Mouse (Mus musculus) kidney, adult 2 months (tissue): ENCODE results near the gene Myo1a. TPM values are rescaled to one million over a fixed set of nuclear protein-coding genes. Genes with fewer than 3 reads are reported as not detected.
A peak's percentile ranks its signal among the peaks of the same experiment; 100 is the strongest.

Experiments
- DNase-seq: peaks from one replicate; pipeline ENCODE4 v3.0.0; 2021
- H3K27ac ChIP-seq: fragments of 200-500 bp; 2 replicates; pipeline ENCODE4 v1.5.1; 2012; ENCODE audit warnings: low read depth, low read length, control low read depth, inconsistent platforms; ENCODE audit not compliant: insufficient read depth
- H3K27me3 ChIP-seq: fragments of 200-500 bp; replicated peaks from 2 replicates; pipeline ENCODE4 v1.6.1; 2012; ENCODE audit warnings: mild to moderate bottlenecking, moderate library complexity, low read length, inconsistent platforms; ENCODE audit not compliant: control insufficient read depth, insufficient read depth
- H3K36me3 ChIP-seq: fragments of 200-500 bp; 2 replicates; pipeline ENCODE4 v1.6.1; 2012; ENCODE audit warnings: mild to moderate bottlenecking, moderate library complexity, low read length, inconsistent platforms; ENCODE audit not compliant: control insufficient read depth, insufficient read depth
- H3K4me1 ChIP-seq: fragments of 200-500 bp; 2 replicates; pipeline ENCODE4 v1.6.1; 2011; ENCODE audit warnings: low read length; ENCODE audit not compliant: control insufficient read depth, insufficient read depth
- H3K4me3 ChIP-seq: fragments of 200-500 bp; 2 replicates; pipeline ENCODE4 v1.5.1; 2011; ENCODE audit warnings: mild to moderate bottlenecking, low read depth, low read length, control low read depth; ENCODE audit not compliant: insufficient read depth
- CTCF ChIP-seq: fragments of 200-500 bp; conservative IDR thresholded peaks from 2 replicates; pipeline ENCODE4 v1.5.1; 2011; ENCODE audit warnings: low read depth, mild to moderate bottlenecking, control low read depth, low read length, moderate library complexity, mixed read lengths; ENCODE audit not compliant: insufficient read depth, insufficient read length
- POLR2A ChIP-seq: fragments of 200-500 bp; IDR thresholded peaks from one replicate; pipeline ENCODE4 v1.6.1; 2011; ENCODE audit warnings: low read depth, low read length, control low read depth
- WGBS: fragments of 180-500 bp; shearing (Covaris S2); methylation state at CpG from one replicate; pipeline ENCODE4 v1.1.7; 2018; 5-methylcytosine and 5-hydroxymethylcytosine counted together
- polyA plus RNA-seq: library from polyadenylated mRNA; depleted of rRNA; stranded (reverse); fragments of >200 nt; gene quantifications from 2 replicates; pipeline ENCODE4 v1.2.3, GENCODE M21; 2012

Gene Myo1a
- polyA plus RNA-seq, 1 experiment = 0.06 TPM

DNA sequence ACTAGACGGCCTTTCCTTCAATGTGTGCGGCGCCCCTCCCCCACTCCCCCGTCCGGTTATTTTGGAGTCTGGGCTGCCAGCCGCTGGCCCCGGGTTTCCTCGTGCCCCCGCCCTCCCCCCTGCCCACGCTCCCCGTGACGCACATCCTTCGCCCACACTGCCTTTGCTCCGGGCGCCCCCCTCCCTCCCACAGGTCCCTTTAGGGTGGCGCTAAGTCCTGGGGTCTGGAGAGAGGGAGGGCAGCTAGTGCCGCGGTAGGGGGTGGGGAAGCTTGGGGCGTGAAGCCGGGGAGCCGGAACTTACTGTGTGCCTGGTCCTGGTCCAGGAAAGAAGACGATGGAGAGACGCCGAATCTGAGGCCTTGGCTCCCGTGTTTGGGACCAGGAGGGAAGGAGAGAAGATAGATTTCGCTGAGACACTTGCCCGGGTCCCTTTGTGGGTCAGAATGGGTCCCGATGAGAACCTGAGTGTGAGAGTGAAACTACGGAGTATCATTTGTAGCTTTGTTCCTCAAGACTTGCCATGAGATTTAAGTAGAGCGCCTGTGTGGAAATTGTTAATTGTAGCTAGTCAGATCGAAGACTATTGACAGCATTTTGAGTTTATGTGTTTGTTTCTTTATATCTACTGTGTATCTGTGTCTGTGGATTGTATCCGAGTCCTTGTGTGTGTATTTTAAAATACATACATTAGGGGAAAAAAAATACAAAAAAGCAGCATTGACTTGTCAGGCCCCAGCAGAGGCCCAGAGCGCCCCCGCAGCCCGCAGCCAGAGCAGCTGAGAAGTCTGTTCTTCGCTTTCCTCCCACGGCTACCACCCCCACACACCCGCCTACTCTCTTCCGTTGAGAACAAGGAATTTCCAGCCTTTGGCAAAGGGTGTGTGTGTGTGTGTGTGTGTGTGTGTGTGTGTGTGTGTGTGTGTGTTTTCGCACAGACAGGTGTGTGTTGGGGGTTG is 36.6 kb upstream of the Myo1a start, which contains the start of gene Nab2:
Gene Nab2, minus strand, starts transcription at position 476 of the 958 bp plus-strand sequence.
- peaks cover 11% of the 10 kb centered on the region for H3K4me1 ChIP-seq
- WGBS = 4% methylated on average over 40 of the region's 40 CpGs
- TF ChIP-seq CTCF = no peak

DNA sequence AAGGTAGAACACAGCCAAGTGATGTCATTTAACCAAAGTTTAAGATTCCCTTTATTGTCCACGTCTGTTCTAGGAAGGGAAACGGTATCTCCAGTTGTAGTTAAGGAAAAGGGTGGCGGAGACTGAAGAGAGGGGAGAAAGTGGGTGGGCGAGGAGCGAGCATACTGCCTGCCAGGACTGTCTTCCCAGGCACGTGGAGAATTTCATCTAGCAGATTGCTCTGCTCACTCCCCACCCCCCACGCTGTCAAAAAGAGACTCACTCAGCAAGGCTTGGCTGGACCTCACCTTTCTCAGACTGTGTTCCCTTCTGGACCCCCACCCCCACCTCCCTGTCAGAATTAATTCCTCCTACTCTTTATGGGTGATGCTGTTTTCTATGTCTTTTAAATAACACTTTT is 35.8 kb upstream of the Myo1a start:
- Histone ChIP-seq H3K4me1 (peaks cover 11% of the 10 kb centered on the region), H3K27me3 (no peaks in the 10 kb centered on the region), H3K4me3 (no peak overlapping the region), H3K27ac (peak overlapping the region; percentile 96), H3K36me3 (no peaks in the 10 kb centered on the region)
- DNase-seq = no peak
- WGBS = 31% methylated on average over 7 of the region's 7 CpGs
- TF ChIP-seq POLR2A = no peak
- no peak for TF ChIP-seq CTCF

More for the DNA sequence above, 36.6 kb upstream of the Myo1a start, which contains the start of gene Nab2:
- Histone ChIP-seq H3K27me3 (no peaks in the 10 kb centered on the region), H3K36me3 (no peaks in the 10 kb centered on the region), H3K4me3 (peak within 1 kb of the TSS; percentile 89), H3K27ac (peak within 1 kb of the TSS; percentile 97)
- peak; percentile 82 for DNase-seq

DNA sequence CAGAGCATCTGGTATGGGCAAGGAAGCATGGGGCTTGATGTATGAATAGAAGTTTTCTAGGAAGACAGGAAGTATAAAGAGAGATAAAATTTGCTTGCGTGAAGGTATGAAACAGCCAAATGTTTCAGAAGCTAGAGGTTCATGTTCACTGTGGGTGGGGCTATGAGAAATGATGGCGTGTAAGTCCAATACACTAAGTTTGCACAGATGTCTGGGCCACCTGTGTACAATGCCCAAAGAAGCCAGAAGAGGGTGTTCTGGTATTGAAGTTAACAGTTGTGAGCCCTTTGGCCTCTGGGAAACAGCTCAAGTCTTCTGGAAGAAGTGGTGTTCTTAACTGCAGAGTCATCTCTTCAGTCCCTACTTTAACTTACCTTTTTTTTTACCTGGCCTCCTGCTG is 34.8 kb upstream of the Myo1a start:
- Histone ChIP-seq H3K27ac (no peak overlapping the region), H3K4me3 (no peak overlapping the region), H3K4me1 (peaks cover 7% of the 10 kb centered on the region), H3K27me3 (no peaks in the 10 kb centered on the region), H3K36me3 (no peaks in the 10 kb centered on the region)
- peak; percentile 47 for DNase-seq
- no peak for TF ChIP-seq POLR2A
- no peak for TF ChIP-seq CTCF
- 76% methylated on average over 2 of the region's 2 CpGs for WGBS

DNA sequence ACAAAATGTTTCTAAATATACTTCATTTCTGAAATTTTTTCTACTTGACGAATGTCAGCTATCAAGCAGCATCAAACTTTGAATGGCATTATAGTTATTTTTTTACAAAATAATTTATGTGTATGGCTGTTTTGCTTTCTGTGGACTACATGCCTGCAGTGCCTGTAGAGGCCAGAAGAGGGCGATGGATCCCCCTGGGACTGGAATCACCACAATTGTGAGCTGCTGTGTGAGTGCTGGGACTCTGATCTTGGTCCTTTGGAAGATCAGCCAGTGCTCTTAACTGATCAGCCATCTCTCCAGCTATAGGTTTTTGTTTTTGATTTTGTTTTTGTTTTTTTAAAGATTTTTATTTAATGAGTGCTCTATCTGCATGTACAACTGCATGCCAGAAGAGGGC is 33.7 kb upstream of the Myo1a start:
- no peaks in the 10 kb centered on the region for H3K27me3 ChIP-seq
- DNase-seq = peak; percentile 36
- H3K4me1 ChIP-seq = peaks cover 4% of the 10 kb centered on the region
- TF ChIP-seq CTCF (peak; percentile 56), POLR2A (no peak)
- H3K27ac ChIP-seq = no peak overlapping the region
- 49% methylated on average over 2 of the region's 2 CpGs for WGBS
- no peak overlapping the region for H3K4me3 ChIP-seq
- H3K36me3 ChIP-seq = no peaks in the 10 kb centered on the region

DNA sequence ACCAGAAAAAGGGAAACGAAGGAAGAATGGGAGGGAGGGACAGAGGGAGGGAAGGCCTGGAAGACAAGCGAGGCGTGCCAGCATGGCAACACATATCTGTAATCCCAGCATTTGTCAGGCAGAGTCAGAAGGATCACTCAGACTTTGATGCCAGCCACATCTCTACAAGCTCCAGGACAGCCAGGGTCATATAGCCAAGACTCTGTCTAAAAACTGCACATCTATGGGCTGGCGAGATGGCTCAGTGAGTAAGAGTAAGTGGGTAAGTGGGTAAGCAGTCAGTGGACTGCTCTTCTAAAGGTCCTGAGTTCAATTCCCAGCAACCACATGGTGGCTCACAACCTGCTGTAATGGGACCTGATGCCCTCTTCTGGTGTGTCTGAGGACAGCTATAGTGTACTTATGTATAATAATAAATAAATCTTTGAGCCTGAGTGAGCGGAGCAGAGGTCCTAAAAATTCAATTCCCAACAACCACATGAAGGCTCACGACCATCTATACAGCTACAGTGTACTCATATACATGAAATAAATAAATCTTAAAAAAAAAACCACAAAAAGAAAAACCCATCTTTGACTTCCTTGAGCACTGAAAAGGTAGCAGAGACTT is 30.8 kb upstream of the Myo1a start:
- Histone ChIP-seq H3K4me1 (peaks cover under 1% of the 10 kb centered on the region), H3K27me3 (no peaks in the 10 kb centered on the region), H3K4me3 (no peak overlapping the region), H3K27ac (no peak overlapping the region), H3K36me3 (no peaks in the 10 kb centered on the region)
- TF ChIP-seq CTCF (no peak), POLR2A (no peak)
- WGBS = 95% methylated on average over 6 of the region's 6 CpGs
- no peak for DNase-seq

DNA sequence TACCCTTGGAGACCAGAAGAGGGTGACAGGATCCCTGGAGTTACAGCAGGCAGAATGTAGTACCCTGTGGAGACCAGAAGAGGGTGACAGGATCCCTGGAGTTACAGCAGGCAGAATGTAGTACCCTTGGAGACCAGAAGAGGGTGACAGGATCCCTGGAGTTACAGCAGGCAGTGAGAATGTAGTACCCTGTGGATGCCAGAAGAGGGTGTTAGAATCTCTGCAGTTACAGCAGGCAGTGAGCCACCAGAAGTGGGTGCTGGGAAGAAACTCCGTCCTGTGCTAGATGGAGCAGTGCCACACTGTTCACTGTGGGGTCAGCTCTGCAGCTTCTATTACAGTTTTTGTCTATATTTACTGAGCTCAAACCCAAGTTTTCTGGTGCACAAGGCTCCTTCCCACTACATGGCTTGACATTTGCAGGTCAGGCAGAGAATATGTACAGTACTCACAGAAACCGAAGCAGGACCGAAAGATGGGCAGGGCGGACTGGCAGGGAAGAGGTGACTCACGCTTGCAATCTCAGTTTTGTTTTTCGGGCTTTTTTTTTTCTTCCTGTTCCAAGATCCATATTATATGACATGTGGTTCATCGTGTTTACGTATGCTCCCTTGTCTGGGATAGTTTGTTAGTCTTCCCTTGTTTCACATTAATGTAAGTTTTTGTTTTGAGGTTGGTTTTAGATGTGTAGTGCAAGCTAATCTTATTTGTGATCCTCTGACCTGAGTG is 30.0 kb upstream of the Myo1a start:
- H3K4me1 ChIP-seq = no peaks in the 10 kb centered on the region; the same call in 1 of the 2 replicates
- H3K27ac ChIP-seq = peak overlapping the region; percentile 15; the same call in 1 of the 2 replicates
- H3K27me3 ChIP-seq = no peaks in the 10 kb centered on the region
- DNase-seq = peak; percentile 98
- TF ChIP-seq POLR2A = no peak
- peak; percentile 96 for TF ChIP-seq CTCF
- H3K4me3 ChIP-seq = no peak overlapping the region
- WGBS = 75% methylated on average over 8 of the region's 8 CpGs
- no peaks in the 10 kb centered on the region for H3K36me3 ChIP-seq
